Mouse (Mus musculus) lung, postnatal 0 days (tissue): ENCODE results near the gene Limd1.

ENCODE experiments used
- CTCF ChIP-seq: IDR thresholded peaks from 2 replicates; pipeline ENCODE4 v1.5.1; 2016; ENCODE audit warnings: antibody characterized with exemption, mild to moderate bottlenecking
- EP300 ChIP-seq: IDR thresholded peaks from 2 replicates; pipeline ENCODE4 v1.6.1; 2016; ENCODE audit warnings: antibody characterized with exemption, mild to moderate bottlenecking, control low read depth

GRCm38 (mm10) chr9:123485561-123485960, 7.1 kb downstream of the Limd1 start:
- TF ChIP-seq CTCF = no peak
- TF ChIP-seq EP300 = no peak
